Mouse (Mus musculus): Measurements from ENCODE around the gene Pax3.

GRCm38 (mm10) chr1:78119899-78120560, 76.9 kb downstream of the Pax3 start:
- no peak for TF ChIP-seq GATA1 (IDR thresholded peaks at IDR 0.05; ENCODE audit: low read length)
- no peak for TF ChIP-seq TAL1 (IDR thresholded peaks at IDR 0.05; ENCODE audit: low read length)
